Mouse (Mus musculus): ENCODE data around the gene Smco1. TPM values are rescaled to one million over a fixed set of nuclear protein-coding genes. Genes with fewer than 3 reads are reported as not detected.

Smco1 gene
- polyA plus RNA-seq, 1 experiment from 2014 or later, result 0.15 TPM

MicroRNAs within 50 kb of the gene (microRNA counts, 519-probe panel; counts per million panel counts)
- not detected for microRNA mmu-miR-1946a

Small RNAs within 50 kb of the gene (microRNA-seq; reads per million reads assigned to microRNA genes)
- not detected for gene Mir1946a

Other genes starting within 250 kb of the Smco1 start
- gene Pak2, start 192.1 kb upstream of the Smco1 start, polyA plus RNA-seq (2014; fragmentation: Nextera tagmentation; extraction: Ambion mirVana), result 28.1 and 34.5 TPM in 2 replicates
- 104 and 115 TPM in 2 replicates for gene Pigx, start 171.7 kb upstream of the Smco1 start, polyA plus RNA-seq (2014; fragmentation: Nextera tagmentation; extraction: Ambion mirVana)
- 50.9 and 58.3 TPM in 2 replicates for gene Cep19, start 171.7 kb upstream of the Smco1 start, polyA plus RNA-seq (2014; fragmentation: Nextera tagmentation; extraction: Ambion mirVana)
- gene Nrros, start 105.9 kb upstream of the Smco1 start, polyA plus RNA-seq (2014; fragmentation: Nextera tagmentation; extraction: Ambion mirVana), result 2.5 and 7.7 TPM in 2 replicates
- gene Bex6, start 91.6 kb upstream of the Smco1 start, polyA plus RNA-seq (2014; fragmentation: Nextera tagmentation; extraction: Ambion mirVana), result not detected in 2 replicates
- 13.9 and 17.9 TPM in 2 replicates for gene Fbxo45, start 24.3 kb upstream of the Smco1 start, polyA plus RNA-seq (2014; fragmentation: Nextera tagmentation; extraction: Ambion mirVana)
- gene Wdr53, start 24.2 kb upstream of the Smco1 start, polyA plus RNA-seq (2014; fragmentation: Nextera tagmentation; extraction: Ambion mirVana), result 12.8 and 17.6 TPM in 2 replicates
- gene Rnf168, start 6.0 kb downstream of the Smco1 start, polyA plus RNA-seq (2014; fragmentation: Nextera tagmentation; extraction: Ambion mirVana), result 21.5 and 23.2 TPM in 2 replicates
- gene Ubxn7, start 60.8 kb downstream of the Smco1 start, polyA plus RNA-seq (2014; fragmentation: Nextera tagmentation; extraction: Ambion mirVana), result 24.3 and 31.2 TPM in 2 replicates
- not detected in 2 replicates for gene Tm4sf19, start 129.0 kb downstream of the Smco1 start, polyA plus RNA-seq (2014; fragmentation: Nextera tagmentation; extraction: Ambion mirVana)
- 35.1 and 41.2 TPM in 2 replicates for gene Tctex1d2, start 148.2 kb downstream of the Smco1 start, polyA plus RNA-seq (2014; fragmentation: Nextera tagmentation; extraction: Ambion mirVana)
- gene Pcyt1a, start 159.5 kb downstream of the Smco1 start, polyA plus RNA-seq (2014; fragmentation: Nextera tagmentation; extraction: Ambion mirVana), result 50.9 and 53.2 TPM in 2 replicates
- gene Slc51a, start 216.4 kb downstream of the Smco1 start, polyA plus RNA-seq (2014; fragmentation: Nextera tagmentation; extraction: Ambion mirVana), result 0.17 and 0.40 TPM in 2 replicates
- gene Zdhhc19, start 224.8 kb downstream of the Smco1 start, polyA plus RNA-seq (2014; fragmentation: Nextera tagmentation; extraction: Ambion mirVana), result not detected in 2 replicates